Mouse (Mus musculus) erythroid progenitor cell, adult 5-6 weeks (primary cell): ENCODE data around the gene Gm11437. TPM values are rescaled to one million over a fixed set of nuclear protein-coding genes. Genes with fewer than 3 reads are reported as not detected.
A peak's percentile ranks its signal among the peaks of the same experiment; 100 is the strongest.

Experiments
- ATAC-seq: replicated peaks from 2 replicates; pipeline ENCODE4 v1.8.0; 2016; ENCODE audit warnings: moderate number of reproducible peaks, mild to moderate bottlenecking, moderate TSS enrichment, inconsistent platforms; ENCODE audit not compliant: poor library complexity, low FRiP score, severe bottlenecking
- total RNA-seq, 2 experiments: library from RNA; stranded (forward) in 1 of 2; stranded (reverse) in 1 of 2; fragments of 150-400 nt in 1 of 2; fragments of 186-747, 209-891 nt in 1 of 2; gene quantifications; 2 replicates each; pipeline versions ENCODE4 v1.2.3 to v1.2.4; 2015 to 2017; ENCODE audit warnings: low replicate concordance in 2 of 2

Gm11437 gene
- total RNA-seq, 2 experiments from 2014 or later, result not detected

GRCm38 (mm10) chr11:84146081-84146480, 21.2 kb downstream of the Gm11437 start:
- ATAC-seq, result no peak

DNA sequence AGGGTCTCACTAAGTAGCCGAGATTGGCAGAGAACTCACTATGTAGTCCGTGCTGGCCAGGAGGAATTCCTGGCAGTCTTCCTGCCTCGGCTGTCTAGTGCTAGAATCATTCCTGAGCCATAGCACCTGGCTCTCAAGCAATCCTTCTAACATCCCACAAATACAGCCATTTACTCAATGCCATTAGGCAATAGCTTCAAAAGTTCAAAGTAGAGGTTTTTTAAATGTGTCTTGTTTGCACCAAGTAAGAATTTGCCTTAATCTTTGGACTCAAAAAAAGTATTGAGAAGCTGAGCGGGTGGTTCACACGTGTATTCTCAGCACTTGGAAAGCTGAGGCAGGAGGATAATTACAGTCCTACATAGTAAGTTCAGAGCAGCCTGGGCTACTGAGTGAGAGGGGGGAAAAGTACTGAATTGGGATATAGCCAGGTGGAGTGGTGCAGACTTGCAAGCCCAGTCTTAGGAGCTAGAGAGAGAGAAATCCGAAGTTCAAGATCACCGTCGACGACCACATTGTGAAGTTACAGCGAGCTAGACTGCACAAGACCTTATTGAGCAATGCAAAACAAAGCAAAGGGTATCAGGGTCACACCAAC, 22.0 kb downstream of the Gm11437 start:
- no peak for ATAC-seq

DNA sequence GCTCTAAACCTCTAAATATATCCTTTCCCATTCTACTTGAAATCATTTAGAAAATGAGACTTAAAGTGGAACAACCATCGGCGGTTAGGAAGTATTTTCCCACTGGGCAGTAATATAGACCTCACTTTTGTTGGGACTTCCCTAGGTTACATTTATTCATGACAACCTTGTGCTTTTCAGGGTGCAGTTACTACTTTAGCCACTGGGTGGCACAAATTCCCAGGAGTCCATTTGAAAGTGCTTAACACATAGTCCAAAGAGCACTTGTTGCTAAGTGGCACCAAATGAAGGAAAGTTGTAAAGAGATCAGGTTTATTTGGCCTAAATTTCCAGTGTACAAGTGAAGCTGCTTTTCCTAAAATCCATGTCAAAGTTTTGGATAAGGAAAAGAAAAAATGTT, 25.5 kb downstream of the Gm11437 start:
- peak; percentile 77 for ATAC-seq

- ATAC-seq, result no peak
Observed at GRCm38 (mm10) chr11:84136453-84136852, 30.8 kb downstream of the Gm11437 start.

DNA sequence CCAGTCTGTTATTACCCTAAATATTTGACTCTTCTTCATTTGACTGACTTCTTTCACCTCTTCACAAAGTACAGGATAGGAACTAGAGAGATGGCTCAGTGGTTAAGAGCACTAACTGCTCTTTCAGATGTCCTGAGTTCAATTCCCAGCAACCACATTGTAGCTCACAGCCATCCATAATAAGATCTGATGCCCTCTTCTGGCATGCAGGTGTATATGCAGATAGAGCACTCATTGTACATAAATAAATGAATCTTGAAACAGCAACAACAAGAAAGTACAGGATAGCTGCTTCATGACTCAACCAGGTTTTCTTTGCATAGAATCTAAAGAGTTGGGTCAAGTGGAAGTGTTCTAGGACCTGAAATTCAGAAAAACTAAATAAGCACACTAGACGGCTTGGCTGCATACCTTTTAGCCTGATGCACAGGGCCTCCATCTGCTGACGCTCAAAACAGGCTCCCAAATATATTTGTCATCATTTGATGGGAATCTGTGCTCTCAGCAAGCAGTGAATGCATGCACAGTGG, 32.9 kb downstream of the Gm11437 start:
- ATAC-seq, result no peak

DNA sequence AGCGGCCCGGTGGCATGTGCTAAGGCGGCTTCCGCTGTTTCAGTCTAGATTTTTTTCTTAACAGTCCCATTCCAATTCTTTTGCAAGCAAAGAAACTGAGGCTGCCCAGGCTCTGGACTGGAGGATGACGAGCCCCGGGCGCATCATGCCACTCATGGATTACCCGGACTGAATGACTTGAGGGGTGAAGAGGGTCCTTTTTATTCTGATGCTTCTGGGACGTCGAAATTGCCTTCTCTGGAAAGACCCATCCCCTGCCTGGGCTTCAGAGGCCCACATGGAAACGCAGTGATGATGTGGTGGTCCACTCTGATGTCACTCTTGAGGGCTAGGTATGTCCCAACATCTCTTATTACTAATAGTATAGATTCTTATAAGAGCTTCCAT, 37.5 kb downstream of the Gm11437 start:
- 0 out of 2 replicates have a peak, but pooled peaks have one; percentile 13 for ATAC-seq

DNA sequence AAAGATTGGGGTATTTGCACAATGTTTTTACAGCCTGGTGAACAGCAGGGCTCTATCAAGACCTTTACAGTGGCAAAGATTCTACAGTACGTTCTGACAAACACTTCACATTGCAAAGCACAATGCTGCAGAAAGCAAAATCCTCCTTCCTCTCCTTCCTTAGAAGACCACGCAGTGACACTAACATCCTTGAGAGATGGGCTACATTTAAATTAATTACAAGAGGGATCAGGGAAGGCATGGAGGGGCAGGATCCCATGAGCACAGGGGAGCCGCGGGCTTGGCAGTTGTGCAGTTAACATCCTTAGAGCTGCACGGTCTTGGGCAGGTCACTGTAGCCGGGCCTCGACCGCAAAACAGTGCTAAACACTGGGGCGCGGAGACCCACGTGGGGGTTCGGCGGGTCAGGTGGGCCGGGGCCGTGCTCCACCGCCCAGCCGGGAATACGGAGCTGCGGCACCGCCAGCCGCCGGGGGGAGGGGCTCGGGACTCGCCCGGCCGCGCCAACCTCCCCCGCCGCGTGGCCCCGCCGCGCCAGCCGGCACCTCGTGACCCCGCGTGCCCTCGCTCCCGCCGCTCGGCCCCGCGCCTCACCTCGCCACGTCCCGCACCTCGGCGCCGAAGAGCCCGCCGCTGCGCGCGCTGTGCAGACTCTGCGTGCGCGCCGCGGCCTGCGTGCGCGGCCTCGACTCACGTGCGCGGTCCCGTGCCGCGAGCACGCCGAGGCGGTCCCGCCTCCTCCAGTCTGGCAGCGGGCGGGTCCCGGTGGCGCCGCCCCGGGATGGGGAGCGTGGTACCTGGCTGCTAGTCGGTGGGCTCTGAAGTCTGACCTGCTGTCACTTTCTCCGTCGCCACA, 38.1 kb downstream of the Gm11437 start, which contains the start of the genes Tada2a and Acaca:
Gene Tada2a, minus strand, starts transcription at position 658 of the 856 bp plus-strand sequence.
Gene Acaca, plus strand, starts transcription at position 730 of the 856 bp plus-strand sequence.
- ATAC-seq, result peak; percentile 82

DNA sequence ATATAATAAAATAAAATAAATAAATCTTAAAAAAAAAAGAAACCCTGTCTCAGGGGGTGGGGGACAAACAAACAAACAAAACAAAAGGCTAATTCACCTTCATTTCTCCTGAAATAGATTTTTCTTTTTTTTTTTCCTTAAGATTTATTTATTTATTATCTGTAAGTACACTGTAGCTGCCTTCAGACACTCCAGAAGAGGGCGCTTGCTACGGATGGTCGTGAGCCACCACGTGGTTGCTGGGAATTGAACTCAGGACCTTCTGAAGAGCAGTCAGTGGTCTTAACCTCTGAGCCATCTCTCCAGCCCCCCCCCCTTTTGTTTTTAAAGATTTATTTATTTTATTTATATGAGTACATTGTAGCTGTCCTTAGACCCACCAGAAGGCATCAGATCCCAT, 39.3 kb downstream of the Gm11437 start:
- ATAC-seq, result no peak

- no peak for ATAC-seq
Observed at GRCm38 (mm10) chr11:84121051-84121956, 46.0 kb downstream of the Gm11437 start.

- no peak for ATAC-seq
Observed at GRCm38 (mm10) chr11:84117431-84117830, 49.8 kb downstream of the Gm11437 start.

GRCm38 (mm10) chr11:84116221-84116620, 51.1 kb downstream of the Gm11437 start:
- no peak for ATAC-seq

GRCm38 (mm10) chr11:84115646-84116045, 51.6 kb downstream of the Gm11437 start:
- ATAC-seq, result no peak

DNA sequence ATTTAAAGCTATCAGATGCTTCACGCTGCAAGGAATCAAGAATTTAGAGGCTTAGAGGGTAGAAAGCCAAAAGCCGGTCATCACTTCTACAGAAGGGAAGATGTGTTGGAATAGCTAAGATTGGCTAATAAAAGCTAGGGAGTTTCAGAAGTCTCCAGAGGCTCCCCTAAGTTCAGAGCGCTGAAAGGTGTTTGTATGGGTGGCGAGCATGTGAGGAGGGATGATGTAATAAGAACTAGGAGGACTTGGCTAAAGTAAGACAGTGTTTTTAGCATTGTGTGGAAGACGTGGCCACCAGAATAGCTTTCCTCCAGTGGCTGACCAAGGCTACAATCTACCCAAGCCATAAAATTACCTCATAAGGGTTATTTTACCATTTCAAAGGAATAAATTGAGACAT, 53.7 kb downstream of the Gm11437 start:
- no peak for ATAC-seq

- no peak for ATAC-seq
Observed at GRCm38 (mm10) chr11:84107137-84107536, 60.1 kb downstream of the Gm11437 start.

- no peak for ATAC-seq
Observed at GRCm38 (mm10) chr11:84104036-84104435, 63.2 kb downstream of the Gm11437 start.

- no peak for ATAC-seq
Observed at GRCm38 (mm10) chr11:84101182-84101581, 66.1 kb downstream of the Gm11437 start.
